Mouse (Mus musculus): ENCODE data around the gene Rsg1.

Rsg1 gene

GRCm38 (mm10) chr4:141211646-141212045 is 2.1 kb upstream of the Rsg1 start:
- DNase-seq (ENCODE audit: low spot score in 2 of 2), result no peak

DNA sequence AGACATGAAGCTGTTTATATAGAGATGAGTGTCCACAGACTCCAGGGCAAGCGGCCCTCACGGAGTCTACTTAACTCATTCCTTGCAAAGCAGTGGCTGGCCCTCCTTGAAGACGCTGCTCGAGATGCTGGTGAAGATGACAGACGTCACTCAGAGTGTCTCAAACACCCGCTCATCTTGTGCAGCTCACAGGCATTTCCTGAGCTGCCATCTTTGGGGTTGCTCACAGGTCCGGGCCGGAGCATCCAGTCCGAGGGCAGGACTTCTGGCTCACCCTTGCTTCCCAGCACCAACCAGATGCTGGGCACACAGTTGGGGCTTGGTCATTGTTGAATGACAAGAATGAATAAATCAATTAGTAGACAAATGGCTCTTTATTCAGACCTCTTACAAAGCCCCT is 864 bp upstream of the Rsg1 start:
- DNase-seq (ENCODE audit: low spot score in 2 of 2), result no peak

DNA sequence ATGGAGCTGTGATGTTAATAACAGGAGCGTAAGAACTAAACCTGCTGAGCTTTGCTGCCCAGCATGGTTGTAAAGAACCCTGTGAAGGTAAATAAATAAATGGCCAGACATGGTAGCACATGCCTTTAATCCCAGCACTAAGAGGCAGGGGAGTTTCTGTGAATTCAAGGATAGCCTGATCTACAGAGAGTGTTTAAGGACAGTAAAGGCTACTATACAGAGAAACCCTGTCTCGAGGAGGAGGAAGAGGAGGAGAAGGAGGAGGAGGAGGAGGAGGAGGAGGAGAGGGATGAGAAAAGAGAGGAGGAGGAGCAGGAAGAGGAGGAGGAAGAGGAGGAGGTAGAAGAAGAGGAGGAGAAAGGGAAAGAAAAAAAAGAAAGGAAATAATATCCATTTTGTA is 414 bp upstream of the Rsg1 start:
- DNase-seq (ENCODE audit: low spot score in 2 of 2), result no peak

DNA sequence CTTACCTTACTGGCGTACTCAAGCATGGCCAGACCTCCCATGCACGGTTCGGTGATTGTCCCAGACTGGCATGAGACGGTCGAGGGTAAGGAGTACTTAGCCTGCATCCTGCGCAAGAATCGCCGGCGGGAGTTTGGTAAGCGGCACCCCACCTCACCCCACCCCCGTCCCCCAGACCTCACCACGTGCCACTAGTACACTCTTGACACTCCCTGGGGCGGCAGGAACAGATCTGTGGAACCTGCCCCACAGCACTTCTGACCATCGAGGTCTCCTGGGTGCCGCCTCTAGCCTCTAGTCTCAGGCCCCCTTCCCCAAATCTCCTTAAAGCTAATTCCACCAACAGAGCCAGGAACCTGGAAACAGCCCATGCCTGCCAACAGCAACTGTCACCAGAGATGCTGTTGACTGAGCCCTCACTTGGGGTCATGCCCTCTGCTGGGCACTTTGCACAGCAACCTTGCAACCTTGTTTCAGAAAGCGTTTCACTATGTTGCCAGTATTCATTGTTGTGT is 638 bp downstream of the Rsg1 start:
- peak; percentile 51 to 69 for DNase-seq (ENCODE audit: low spot score in 2 of 2)

DNA sequence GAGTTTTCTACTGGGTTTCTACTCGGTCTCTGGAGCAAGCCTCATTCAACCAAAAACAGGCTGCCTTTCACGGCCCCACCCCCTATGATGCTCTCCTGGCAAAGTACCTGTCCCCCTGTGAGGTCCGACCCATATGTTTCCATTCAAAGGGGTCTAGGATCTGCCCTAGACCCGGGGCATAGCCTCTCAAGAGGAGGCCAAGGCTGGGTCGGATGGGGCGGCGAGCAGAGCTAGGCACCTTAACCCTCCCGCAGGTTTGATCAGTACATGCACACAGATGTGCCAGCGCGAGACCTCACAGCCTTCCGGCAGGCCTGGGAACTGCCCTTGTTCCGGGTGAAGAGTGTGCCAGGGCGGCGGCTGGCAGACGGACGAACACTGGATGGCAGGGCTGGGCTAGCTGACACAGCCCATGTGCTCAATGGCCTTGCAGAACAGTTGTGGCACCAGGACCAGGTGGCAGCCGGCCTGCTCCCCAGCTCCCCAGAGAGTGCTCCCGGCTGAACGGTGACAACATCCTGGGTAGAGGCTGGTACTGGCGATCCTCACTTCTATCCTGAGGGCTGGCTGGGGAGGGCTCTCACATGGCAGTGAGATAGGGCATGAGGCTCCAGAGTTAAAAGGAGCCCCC is 5.9 kb downstream of the Rsg1 start:
- DNase-seq (ENCODE audit: low spot score in 2 of 2), result no peak

- no peak for DNase-seq (ENCODE audit: low spot score in 2 of 2)
These were observed 8.1 kb downstream of the Rsg1 start for GRCm38 (mm10) chr4:141221848-141222247.

DNA sequence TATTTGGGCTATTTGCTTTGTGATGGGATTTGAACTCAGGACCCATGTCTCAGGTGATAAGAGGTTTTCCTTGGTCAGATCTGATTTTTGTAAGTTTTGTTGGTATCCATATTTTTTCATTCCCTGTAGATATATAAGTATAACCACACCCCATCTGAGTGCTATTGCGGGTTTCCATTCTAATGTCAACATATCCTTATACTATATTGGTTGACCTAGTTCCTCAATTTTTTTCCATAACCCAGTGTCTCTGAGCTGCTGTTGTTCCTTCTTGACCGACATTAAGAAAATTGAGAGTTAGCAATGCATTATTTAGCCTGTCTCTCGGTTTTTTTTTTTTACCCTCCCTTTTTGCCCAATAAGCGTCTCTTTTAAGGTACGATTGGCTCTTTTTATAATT is 9.0 kb downstream of the Rsg1 start:
- DNase-seq (ENCODE audit: low spot score in 2 of 2), result no peak

DNA sequence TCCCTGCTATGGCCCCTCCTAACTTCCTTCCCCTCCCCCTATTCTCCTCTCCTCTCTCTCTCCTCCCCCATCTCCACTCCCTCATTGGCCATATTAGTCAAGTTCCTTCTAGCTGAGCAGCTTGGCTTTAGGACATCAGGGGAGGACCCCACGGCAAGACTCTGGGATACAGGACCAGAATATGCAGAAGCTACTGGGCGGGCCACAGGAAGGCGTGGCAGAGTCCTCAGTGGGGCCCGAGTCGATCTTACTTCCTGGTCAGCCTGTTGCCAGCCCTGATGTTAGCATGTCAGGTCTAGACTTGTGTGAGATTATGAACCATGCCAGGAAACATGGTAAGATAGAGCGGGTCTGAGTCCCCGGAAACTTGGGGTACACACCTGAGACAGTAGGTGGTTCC is 14.9 kb downstream of the Rsg1 start:
- DNase-seq (ENCODE audit: low spot score in 2 of 2), result no peak

DNA sequence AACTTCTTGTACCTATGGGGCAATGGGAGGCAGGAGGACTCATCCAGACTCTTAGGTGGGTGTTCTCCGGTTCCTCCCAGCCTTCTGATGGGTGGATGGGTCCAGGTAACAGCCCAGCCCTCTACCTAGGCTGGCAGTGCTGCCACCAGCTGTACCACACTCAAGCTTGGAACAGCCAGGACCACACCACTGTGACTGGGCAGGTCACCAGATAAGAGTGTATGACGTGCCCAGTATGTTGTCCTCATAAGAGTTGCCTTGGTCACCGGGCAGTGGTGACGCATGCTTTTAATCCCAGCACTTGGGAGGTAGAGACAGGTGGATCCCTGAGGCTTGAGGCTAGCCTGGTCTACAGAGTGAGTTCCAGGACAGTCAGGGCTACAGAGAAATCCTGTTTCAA is 19.4 kb downstream of the Rsg1 start:
- no peak for DNase-seq (ENCODE audit: low spot score in 2 of 2)

- DNase-seq (ENCODE audit: low spot score in 2 of 2), result no peak
These were observed 21.9 kb downstream of the Rsg1 start for GRCm38 (mm10) chr4:141235537-141236111.

- no peak for DNase-seq (ENCODE audit: low spot score in 2 of 2)
These were observed 23.1 kb downstream of the Rsg1 start for GRCm38 (mm10) chr4:141236856-141237255.

DNA sequence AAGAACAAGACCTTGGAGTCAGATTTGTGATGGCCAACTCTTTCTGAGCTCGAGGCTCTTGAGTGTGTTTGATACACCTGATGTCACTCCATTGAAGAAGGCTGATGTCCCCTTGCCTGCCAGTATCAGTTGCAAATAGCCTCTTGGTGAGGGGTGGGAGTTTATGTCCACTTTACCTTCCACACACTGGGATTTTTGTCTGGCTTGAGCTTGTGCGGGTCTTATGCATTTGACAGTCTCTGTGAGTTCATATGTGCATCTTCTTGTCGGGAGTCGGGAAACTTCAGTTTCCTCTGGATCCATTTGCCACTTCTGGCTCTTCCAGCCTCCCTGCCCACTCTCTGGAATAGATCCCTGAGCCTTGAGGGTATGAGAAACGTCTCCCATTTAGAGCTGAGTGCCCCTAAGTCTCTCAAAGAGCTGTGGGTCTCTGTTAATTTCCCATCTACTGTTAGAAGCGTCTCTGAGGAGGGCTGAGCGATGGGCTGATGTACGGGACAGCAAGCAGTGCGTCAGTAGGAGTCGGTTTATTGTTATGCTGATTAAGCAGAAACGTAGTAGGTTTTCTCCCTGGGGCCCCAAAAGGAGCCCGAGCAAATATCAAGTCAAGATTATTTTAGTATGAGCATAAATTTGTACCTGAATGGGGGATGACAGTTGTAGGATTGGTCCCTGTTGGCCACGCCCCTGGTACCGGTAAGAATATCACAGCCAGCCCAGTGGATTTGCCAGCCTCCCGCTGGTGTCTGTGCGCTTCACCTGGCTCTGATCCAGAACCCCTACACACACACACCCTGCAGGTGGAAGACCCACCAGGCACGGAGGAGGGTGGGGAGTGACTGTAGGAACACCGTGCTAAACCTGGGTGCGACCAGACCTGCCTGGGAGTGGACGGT is 25.0 kb downstream of the Rsg1 start:
- DNase-seq (ENCODE audit: low spot score in 2 of 2), result no peak

DNA sequence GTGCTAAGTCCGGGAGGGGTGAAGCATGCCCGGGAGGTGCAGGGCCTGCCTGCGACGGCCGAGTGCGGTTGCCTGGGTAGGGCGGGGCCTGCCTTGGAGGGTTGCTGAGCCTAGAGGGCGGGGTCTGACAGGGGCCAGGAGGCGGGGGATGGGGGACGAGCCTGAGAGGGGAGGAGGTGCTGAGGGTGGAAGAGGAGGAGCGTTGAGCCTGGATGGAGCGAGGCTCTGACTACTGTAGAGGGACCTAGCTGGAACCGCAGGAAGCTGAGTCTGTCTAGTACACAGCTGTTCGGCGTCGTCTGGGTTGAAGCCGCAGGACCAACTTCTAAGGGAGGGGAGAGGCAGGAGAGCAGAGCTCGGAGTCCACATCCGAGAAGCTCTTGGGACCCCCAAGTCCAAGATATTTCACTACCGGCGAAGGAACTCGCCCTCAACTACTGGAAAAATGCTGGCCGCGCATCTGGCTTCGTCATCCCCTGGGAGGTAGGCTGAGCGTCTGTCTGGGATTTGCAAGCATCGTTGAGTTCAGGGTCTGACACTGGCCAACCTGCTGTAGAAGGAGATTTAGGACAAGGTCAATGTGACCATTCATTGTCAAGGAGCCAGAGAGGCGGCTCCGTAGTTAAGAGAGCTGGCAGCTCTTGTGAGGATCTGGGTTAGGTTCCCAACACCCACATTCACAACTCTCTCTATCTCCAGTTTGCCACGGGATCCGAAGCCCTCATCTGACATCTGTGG is 25.8 kb downstream of the Rsg1 start, which contains the start of gene Arhgef19:
Gene Arhgef19 (plus strand): TSS at position 112 of the 738 bp plus-strand sequence.
- peak; percentile 63 to 76 for DNase-seq (ENCODE audit: low spot score in 2 of 2)

DNA sequence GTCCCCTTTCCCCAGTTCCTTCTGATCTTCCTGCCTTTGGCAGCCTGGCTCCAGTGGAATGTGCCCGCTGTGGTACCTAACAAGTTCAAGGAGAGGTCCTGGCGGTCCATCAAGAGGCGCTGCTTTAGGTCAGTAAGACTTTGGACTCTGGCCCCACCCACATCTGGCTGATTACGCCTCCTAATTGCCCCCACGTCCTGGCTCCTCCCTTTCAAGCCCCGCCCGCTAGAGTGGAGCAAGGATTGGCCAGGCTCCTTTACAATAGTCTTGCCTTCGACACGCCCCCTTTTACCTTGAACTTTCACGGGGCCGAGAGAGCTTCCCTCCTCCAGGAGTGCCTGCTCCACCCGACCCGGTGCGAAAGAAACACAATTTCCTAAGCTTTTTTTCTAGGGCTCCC is 26.9 kb downstream of the Rsg1 start:
- no peak for DNase-seq (ENCODE audit: low spot score in 2 of 2)

GRCm38 (mm10) chr4:141241861-141242260 is 28.1 kb downstream of the Rsg1 start:
- DNase-seq (ENCODE audit: low spot score in 2 of 2), result no peak

- no peak for DNase-seq (ENCODE audit: low spot score in 2 of 2)
These were observed 29.0 kb downstream of the Rsg1 start for GRCm38 (mm10) chr4:141242651-141243241.

GRCm38 (mm10) chr4:141243636-141244035 is 29.9 kb downstream of the Rsg1 start:
- no peak for DNase-seq (ENCODE audit: low spot score in 2 of 2)

- DNase-seq (ENCODE audit: low spot score in 2 of 2), result no peak
These were observed 30.6 kb downstream of the Rsg1 start for GRCm38 (mm10) chr4:141244401-141244800.

GRCm38 (mm10) chr4:141244931-141245425 is 31.2 kb downstream of the Rsg1 start:
- DNase-seq (ENCODE audit: low spot score in 2 of 2), result no peak

DNA sequence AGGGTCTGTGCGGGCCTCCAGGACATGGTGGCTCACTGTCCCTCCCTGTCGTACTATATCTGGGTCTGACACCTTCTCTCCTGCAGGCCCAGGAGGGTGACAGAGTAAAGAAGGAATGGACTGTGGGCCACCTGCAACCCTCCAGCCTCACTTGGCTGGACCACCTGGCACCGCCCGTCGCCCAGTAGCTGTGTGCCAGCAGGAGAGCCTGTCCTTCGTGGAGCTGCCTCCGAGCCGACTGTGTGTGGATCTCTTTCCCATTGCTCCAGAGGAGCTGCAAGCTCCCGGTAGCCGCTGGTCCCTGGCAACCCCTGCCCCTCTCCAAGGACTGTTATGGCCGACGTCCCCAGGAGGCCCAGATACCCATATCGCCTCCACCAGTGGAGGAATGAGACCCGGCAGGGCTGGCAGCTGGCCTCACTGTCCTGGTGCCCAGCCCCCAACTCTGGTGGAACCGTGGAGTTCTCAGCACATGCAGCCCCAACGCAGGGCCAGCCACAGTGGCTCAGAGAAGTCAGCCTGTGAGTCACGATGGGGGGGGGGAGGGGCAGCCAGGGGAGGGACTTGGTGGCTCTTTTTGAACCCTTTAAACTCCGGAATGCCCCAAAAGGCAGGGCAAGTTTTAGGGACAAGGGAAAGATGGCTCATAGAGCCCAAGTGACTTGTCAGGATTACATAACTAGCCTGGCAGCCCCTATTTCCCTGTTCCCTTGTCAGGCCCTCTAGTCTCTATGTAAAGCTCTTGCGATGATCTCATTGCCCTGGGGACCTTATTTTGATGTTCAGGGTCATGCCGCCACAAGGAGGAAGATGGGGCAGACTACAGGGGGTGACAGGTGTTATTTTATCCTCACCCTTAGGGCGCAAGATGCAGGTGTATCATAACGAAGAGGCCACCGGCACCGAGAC is 32.6 kb downstream of the Rsg1 start:
- no peak for DNase-seq (ENCODE audit: low spot score in 2 of 2)
